13 mouse cellular contexts compared by ENCODE assay signal in the genomic region with DNA sequence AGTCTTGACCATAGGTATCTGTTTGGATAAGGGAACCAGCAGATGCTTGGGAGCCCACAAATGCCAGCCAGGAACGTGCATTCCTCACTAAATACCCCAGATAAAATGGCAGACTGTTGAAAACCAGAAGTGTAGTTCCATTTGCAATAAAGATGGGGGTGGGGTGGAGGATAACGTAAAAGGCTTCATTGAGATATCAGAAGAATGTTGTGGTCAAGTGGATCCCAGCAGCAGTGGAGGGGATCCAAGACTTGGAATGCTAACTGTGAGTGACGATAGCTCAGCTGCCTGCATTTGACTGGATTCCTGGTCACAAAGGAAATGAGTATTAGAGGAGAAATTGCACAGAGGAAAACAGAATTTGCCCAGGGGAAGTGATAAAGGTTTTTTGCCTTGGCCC.
DNase-seq lines count a peak whose midpoint lies in the region; ATAC-seq and TF ChIP-seq lines count a peak whose summit lies in the region.
"Had no signal": no experiment of that assay in that cellular context is flagged by ENCODE, and none has a peak within 500 bp of the region (broad histone marks: within the 10 kb centered on the region; RNA-seq: fewer than 3 reads in every experiment).

No protein-coding gene starts in this region.

- H3K9me3 ChIP-seq in kidney, embryonic 14.5 days (ENCODE audit: control insufficient read depth, low read length): no peaks in the 10 kb centered on the region
- no peaks in the 10 kb centered on the region for H3K9me3 ChIP-seq in forebrain, embryonic 13.5 days (replicated peaks)
- H3K9me3 ChIP-seq: embryonic facial prominence, embryonic 15.5 days; midbrain, embryonic 13.5 days had no signal

- no peaks in the 10 kb centered on the region for H3K27me3 ChIP-seq in kidney, embryonic 14.5 days (ENCODE audit: control insufficient read depth, insufficient read depth, low read length)
- no peaks in the 10 kb centered on the region for H3K27me3 ChIP-seq in heart, adult 2 months (ENCODE audit: control insufficient read depth, insufficient read depth, low read length)
- H3K27me3 ChIP-seq in myocyte (ENCODE audit: control insufficient read depth, insufficient read depth, insufficient read length): no peaks in the 10 kb centered on the region
- H3K27me3 ChIP-seq in forebrain, embryonic 13.5 days: no peaks in the 10 kb centered on the region
- H3K27me3 ChIP-seq: midbrain, embryonic 13.5 days had no signal

- no peak overlapping the region for H3K27ac ChIP-seq in kidney, embryonic 14.5 days (ENCODE audit: low read depth, low read length)
- peak overlapping the region; percentile 11; the same call in 1 of the 2 replicates for H3K27ac ChIP-seq in heart, adult 2 months
- no peak overlapping the region for H3K27ac ChIP-seq in forebrain, embryonic 13.5 days
- H3K27ac ChIP-seq: embryonic facial prominence, embryonic 15.5 days; midbrain, embryonic 13.5 days had no signal

- H3ac ChIP-seq in myocyte (ENCODE audit: control insufficient read depth, insufficient read length): no peak overlapping the region

- ATAC-seq in kidney, embryonic 14.5 days (ENCODE audit: low FRiP score, low TSS enrichment): no peak
- ATAC-seq in forebrain, embryonic 13.5 days: no peak
- ATAC-seq: forebrain, postnatal 0 days; midbrain, embryonic 13.5 days had no signal

- H3K79me2 ChIP-seq in heart, adult 2 months (replicated peaks; ENCODE audit: control insufficient read depth, insufficient read depth, low read length): no peaks in the 10 kb centered on the region
- H3K79me2 ChIP-seq in myocyte (ENCODE audit: control insufficient read depth, insufficient read depth): no peaks in the 10 kb centered on the region

- no peak for TF ChIP-seq EP300 in heart, adult 2 months (IDR thresholded peaks at IDR 0.05; ENCODE audit: insufficient read depth, low read depth, low read length)

- DNase-seq in kidney, postnatal 4 days: peak; percentile 13 to 25
- DNase-seq in heart, adult 2 months: peak in 1 of 2 experiments; percentile 46
- peak; percentile 77 to 79 for DNase-seq in heart, postnatal 10 days
- DNase-seq in left cerebral cortex, adult 11 months (ENCODE audit: low spot score): no peak
- no peak for DNase-seq in gastrocnemius, postnatal 10 days
- DNase-seq: adrenal gland, adult 8-10 months; forebrain, postnatal 0 days had no signal

- H3K4me3 ChIP-seq in kidney, embryonic 14.5 days (ENCODE audit: low read length): no peak overlapping the region
- no peak overlapping the region for H3K4me3 ChIP-seq in heart, adult 2 months
- no peak overlapping the region for H3K4me3 ChIP-seq in myocyte
- H3K4me3 ChIP-seq in forebrain, embryonic 13.5 days: no peak overlapping the region
- H3K4me3 ChIP-seq: embryonic facial prominence, embryonic 15.5 days; midbrain, embryonic 13.5 days had no signal

- H3K9ac ChIP-seq in kidney, embryonic 14.5 days (ENCODE audit: low read depth, low read length): no peak overlapping the region
- no peak overlapping the region for H3K9ac ChIP-seq in heart, adult 2 months (ENCODE audit: low read depth, low read length)
- no peak overlapping the region for H3K9ac ChIP-seq in forebrain, embryonic 13.5 days
- H3K9ac ChIP-seq: embryonic facial prominence, embryonic 15.5 days; forebrain, postnatal 0 days; midbrain, embryonic 13.5 days had no signal

- no peak overlapping the region for H3K4me2 ChIP-seq in kidney, embryonic 14.5 days (replicated peaks; ENCODE audit: low read depth, low read length)
- peak overlapping the region; percentile 57 for H3K4me2 ChIP-seq in myocyte (ENCODE audit: low read depth)
- H3K4me2 ChIP-seq in forebrain, embryonic 13.5 days: no peak overlapping the region
- H3K4me2 ChIP-seq: embryonic facial prominence, embryonic 15.5 days; liver, embryonic 11.5 days; midbrain, embryonic 13.5 days had no signal

- TF ChIP-seq CTCF in heart, adult 2 months (IDR thresholded peaks at IDR 0.05): no peak

- no peaks in the 10 kb centered on the region for H3K4me1 ChIP-seq in kidney, embryonic 14.5 days (ENCODE audit: control insufficient read depth, insufficient read depth, low read length)
- peaks cover 6% of the 10 kb centered on the region for H3K4me1 ChIP-seq in heart, adult 2 months (ENCODE audit: control insufficient read depth, insufficient read depth, low read length)
- H3K4me1 ChIP-seq in forebrain, embryonic 13.5 days: 0 out of 2 replicates have a peak, but pooled peaks cover 4% of the 10 kb centered on the region
- H3K4me1 ChIP-seq: midbrain, embryonic 13.5 days had no signal

- 75% methylated on average over 3 of the region's 3 CpGs for WGBS in kidney, embryonic 14.5 days
- WGBS in heart, adult 2 months: 31% methylated on average over 3 of the region's 3 CpGs
- 84% methylated on average over 3 of the region's 3 CpGs for WGBS in forebrain, embryonic 13.5 days

- intact Hi-C loops in heart, adult 2 months (cut with DNase I): no loop called here
- intact Hi-C loops in heart, postnatal 10 days (cut with DNase I): no loop called here

- TF ChIP-seq POLR2A in heart, adult 2 months (IDR thresholded peaks at IDR 0.05; ENCODE audit: insufficient read depth, low read depth, low read length): no peak
- TF ChIP-seq POLR2A in myocyte (IDR thresholded peaks at IDR 0.05; ENCODE audit: insufficient read length, low read depth): no peak

- no peaks in the 10 kb centered on the region for H3K36me3 ChIP-seq in kidney, embryonic 14.5 days (ENCODE audit: control insufficient read depth, insufficient read depth, low read length)
- no peaks in the 10 kb centered on the region for H3K36me3 ChIP-seq in heart, adult 2 months (ENCODE audit: control insufficient read depth, insufficient read depth, low read length)
- H3K36me3 ChIP-seq in myocyte (ENCODE audit: control insufficient read depth, insufficient read depth): no peaks in the 10 kb centered on the region
- no peaks in the 10 kb centered on the region for H3K36me3 ChIP-seq in forebrain, embryonic 13.5 days (ENCODE audit: poor library complexity, severe bottlenecking)
- H3K36me3 ChIP-seq: embryonic facial prominence, embryonic 15.5 days; midbrain, embryonic 13.5 days had no signal

TF ChIP-seq in myocyte, 11 proteins besides CTCF, POLR2A, EP300 and RAD21:
- TF ChIP-seq E2F4 (IDR thresholded peaks at IDR 0.05; ENCODE audit: insufficient read depth) (no peak), MYOD1 (IDR thresholded peaks at IDR 0.05; ENCODE audit: control insufficient read depth in 1 of 3, insufficient read length in 2 of 3, low read depth in 2 of 3) (peak in 1 of 3 experiments; percentile 8), MYOG (IDR thresholded peaks at IDR 0.05; ENCODE audit: control insufficient read depth in 1 of 3, insufficient read depth in 1 of 3, insufficient read length in 2 of 3, low read depth in 2 of 3) (peak in 2 of 3 experiments; percentile 11 to 30)

Comparison
In these comparisons a context has a peak if more than half of its experiments do, and no peak if none do; other contexts are left out.
1. DNase-seq: peak in kidney, postnatal 4 days (2 of 2) and heart, postnatal 10 days (2 of 2); none in left cerebral cortex, adult 11 months (single experiment) and gastrocnemius, postnatal 10 days (single experiment).